Mouse (Mus musculus) gastrocnemius, adult 2 months (tissue): ENCODE data around the gene Frg2f1. TPM values are rescaled to one million over a fixed set of nuclear protein-coding genes. Genes with fewer than 3 reads are reported as not detected.
A peak's percentile ranks its signal among the peaks of the same experiment; 100 is the strongest.

Experiments
- DNase-seq: peaks from one replicate; pipeline ENCODE4 v3.0.0; 2022
- H3K27ac ChIP-seq: fragments of 200-600 bp; 2 replicates; pipeline ENCODE4 v1.8.1; 2022; ENCODE audit warnings: mild to moderate bottlenecking
- H3K4me3 ChIP-seq: fragments of 200-600 bp; 2 replicates; pipeline ENCODE4 v1.8.1; 2022; ENCODE audit warnings: mild to moderate bottlenecking, moderate library complexity
- CTCF ChIP-seq: fragments of 200-600 bp; IDR thresholded peaks from 2 replicates; pipeline ENCODE4 v1.8.1; 2022; ENCODE audit warnings: antibody characterized with exemption, mild to moderate bottlenecking, moderate library complexity
- intact Hi-C: fragments of 180-260 bp; cut with DNase I; formaldehyde crosslinking; loops from one replicate; pipeline ENCODE4 v1.15.1; 2025
- total RNA-seq, 2 experiments: library from RNA; stranded (reverse); gene quantifications; 2 replicates each; pipeline ENCODE4 v1.2.3; 2021

Gene Frg2f1
- total RNA-seq, 2 experiments from 2014 or later: 4.0 to 4.5 TPM

DNA sequence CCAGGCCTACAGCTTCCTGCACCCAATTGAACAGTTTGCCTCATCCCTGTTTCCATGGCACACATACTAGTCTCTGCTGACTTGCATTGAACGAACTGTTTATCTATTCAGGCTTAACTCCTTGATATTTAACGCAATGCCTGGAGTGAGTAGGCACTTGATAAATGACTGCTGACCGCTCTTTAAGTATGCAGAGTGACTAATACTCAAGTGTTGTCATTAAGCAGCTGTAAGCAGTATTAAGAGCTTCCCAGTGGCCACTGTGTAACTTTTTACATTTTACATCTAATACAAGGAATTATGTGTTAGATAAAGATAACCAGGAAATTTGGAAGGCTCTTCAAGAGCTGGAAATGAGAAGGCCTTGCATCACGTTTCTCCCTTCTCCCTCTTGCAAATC lies 4.2 kb downstream of the Frg2f1 start:
- Histone ChIP-seq H3K4me3 (no peak overlapping the region), H3K27ac (no peak overlapping the region)
- no peak for DNase-seq
- no peak for TF ChIP-seq CTCF
- intact Hi-C loops: loop anchor here (5.0 kb wide), 2 partner anchors 92 to 303 kb away; partner anchors contain the start of genes AU022252 and P3h1

DNA sequence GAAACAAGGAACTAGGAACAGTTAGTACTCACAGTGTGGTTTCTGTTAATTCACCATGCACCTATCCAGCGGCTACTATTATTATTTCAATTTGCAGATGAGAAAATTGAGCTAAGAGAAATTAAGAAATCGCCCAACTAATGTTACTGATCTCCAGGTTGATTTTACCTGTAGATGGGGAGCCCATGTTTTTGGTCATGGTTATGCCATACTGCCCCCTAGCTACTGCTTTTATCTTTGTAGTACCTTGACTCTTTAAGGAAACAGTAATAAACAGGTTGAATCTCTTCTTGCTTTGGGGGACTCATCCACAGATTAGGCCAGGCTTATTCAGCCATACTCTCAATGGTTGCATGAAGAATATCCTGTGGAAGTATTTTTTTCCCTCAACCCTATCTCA lies 7.5 kb downstream of the Frg2f1 start:
- TF ChIP-seq CTCF: peak; percentile 60
- no peak overlapping the region for H3K4me3 ChIP-seq
- intact Hi-C loops: loop anchor here (2.0 to 5.0 kb wide), 2 partner anchors 101 to 285 kb away; no protein-coding TSS in a partner anchor
- no peak for DNase-seq
- H3K27ac ChIP-seq: no peak overlapping the region

- H3K4me3 ChIP-seq: no peak overlapping the region
- no peak for TF ChIP-seq CTCF
- intact Hi-C loops: no loop called here
- no peak overlapping the region for H3K27ac ChIP-seq
- no peak for DNase-seq
Measured at GRCm38 (mm10) chr4:119526329-119526845, 12.9 kb downstream of the Frg2f1 start.

GRCm38 (mm10) chr4:119524466-119524865 lies 14.9 kb downstream of the Frg2f1 start:
- Histone ChIP-seq H3K27ac (no peak overlapping the region), H3K4me3 (no peak overlapping the region)
- no peak for DNase-seq
- intact Hi-C loops: no loop called here
- TF ChIP-seq CTCF: no peak

DNA sequence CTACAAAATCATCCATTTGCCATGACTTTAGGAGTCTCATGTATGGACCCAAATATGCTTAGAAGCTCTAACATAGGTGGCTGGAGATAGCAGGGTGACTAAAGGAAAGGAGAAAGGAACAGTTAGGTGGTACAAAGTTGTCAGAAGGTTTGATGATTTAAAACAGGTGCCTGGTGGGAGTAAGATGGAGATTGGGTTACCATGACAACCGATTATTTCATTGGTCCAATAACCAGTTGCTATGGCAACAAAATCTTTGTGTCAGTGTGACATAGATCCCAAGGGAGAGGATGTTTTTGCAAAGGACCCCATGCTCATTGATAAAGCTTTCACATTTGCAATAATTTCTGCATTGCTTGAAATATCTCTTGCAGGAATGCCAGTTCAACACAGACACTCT lies 15.3 kb downstream of the Frg2f1 start:
- intact Hi-C loops: no loop called here
- no peak for TF ChIP-seq CTCF
- DNase-seq: no peak
- H3K27ac ChIP-seq: no peak overlapping the region
- H3K4me3 ChIP-seq: no peak overlapping the region

DNA sequence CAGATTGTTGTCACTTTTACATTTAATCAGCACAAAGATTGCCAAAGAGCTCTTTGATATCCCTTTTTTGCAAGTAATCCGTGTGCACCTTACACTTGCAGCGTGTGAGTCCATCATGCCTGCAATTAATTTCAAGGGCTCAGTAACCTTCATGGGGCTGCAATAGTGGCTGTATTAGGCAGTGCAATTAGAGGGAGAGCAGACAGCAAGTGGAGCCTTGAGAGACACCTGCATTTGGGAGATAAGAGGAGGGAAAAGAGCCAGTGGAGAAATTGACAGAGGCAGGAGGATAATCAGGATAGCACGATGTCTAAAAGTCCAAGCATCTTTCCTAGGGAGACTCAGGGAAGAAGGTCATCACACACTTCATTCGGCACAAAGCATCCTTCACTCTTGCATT lies 15.8 kb downstream of the Frg2f1 start:
- H3K27ac ChIP-seq: no peak overlapping the region
- H3K4me3 ChIP-seq: no peak overlapping the region
- intact Hi-C loops: no loop called here
- no peak for DNase-seq
- TF ChIP-seq CTCF: no peak

GRCm38 (mm10) chr4:119512731-119513141 lies 26.6 kb downstream of the Frg2f1 start:
- DNase-seq: peak; percentile 26
- H3K4me3 ChIP-seq: no peak overlapping the region
- H3K27ac ChIP-seq: no peak overlapping the region
- intact Hi-C loops: no loop called here
- TF ChIP-seq CTCF: no peak

DNA sequence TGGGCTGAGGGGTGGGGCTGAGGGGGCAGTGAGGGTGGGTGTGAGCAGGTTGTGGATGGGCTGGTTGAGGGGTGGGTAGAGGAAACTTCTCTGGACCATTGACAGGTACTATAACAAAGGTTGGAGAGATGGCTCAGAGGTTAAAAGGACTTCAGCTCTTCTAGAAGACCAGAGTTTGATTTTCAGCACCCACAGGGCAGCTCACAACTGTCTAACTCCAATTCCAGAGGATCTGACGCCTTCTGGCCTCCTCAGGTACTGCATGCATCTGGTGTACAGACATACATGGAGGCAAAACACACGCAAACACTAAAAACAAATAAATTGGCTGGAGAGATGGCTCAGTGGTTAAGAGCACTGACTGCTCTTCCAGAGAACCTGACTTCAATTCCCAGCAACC lies 27.7 kb downstream of the Frg2f1 start:
- intact Hi-C loops: no loop called here
- no peak overlapping the region for H3K4me3 ChIP-seq
- no peak overlapping the region for H3K27ac ChIP-seq

DNA sequence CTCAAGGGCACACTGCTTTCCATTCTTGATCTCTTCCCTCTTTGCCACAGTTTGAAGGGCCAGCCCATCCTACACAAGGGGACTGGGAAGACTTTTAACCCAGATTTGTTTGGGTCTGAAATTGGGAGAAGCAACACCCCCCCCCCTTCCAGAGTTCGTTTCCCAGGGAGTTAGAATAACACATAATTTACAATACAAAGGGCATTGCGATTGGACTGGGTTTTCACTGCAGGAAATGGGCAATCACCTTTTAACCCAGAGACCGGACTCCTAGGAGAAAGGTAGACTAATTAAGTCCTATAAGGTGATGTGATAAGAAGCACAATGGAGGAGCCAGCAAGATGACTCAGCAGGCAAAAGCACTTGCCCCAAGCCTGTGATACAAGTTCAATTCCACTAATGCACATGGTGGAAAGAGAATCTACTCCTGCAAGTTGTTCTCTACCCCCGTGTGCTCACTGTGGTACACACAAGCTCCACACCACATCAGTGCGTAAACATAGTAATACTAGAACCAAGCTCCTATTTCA lies 40.9 kb downstream of the Frg2f1 start:
- intact Hi-C loops: no loop called here
- DNase-seq: no peak
- Histone ChIP-seq H3K27ac (no peak overlapping the region), H3K4me3 (no peak overlapping the region)
- no peak for TF ChIP-seq CTCF

More for the DNA sequence above, 27.7 kb downstream of the Frg2f1 start:
- TF ChIP-seq CTCF: no peak
- no peak for DNase-seq

DNA sequence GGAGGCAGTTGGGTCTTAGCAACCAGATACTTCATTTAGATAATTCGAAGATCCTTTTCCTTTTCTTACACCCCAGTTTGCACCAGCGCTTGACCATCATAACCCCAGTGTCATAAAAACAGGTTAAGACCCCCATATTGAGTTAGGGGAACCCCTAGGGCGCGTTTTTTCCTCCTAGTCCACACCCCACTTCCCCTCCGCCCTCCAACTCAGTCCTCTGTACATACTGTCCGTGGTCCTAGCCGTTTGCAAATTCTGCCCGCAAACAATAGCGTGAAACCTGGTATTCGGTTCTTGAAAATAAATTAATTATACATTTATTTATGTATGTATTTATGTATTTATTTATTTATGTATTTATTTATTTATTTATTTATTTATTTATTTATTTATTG lies 46.4 kb downstream of the Frg2f1 start:
- H3K4me3 ChIP-seq: peak overlapping the region; percentile 77
- intact Hi-C loops: no loop called here
- H3K27ac ChIP-seq: no peak overlapping the region
- DNase-seq: no peak
- TF ChIP-seq CTCF: no peak

DNA sequence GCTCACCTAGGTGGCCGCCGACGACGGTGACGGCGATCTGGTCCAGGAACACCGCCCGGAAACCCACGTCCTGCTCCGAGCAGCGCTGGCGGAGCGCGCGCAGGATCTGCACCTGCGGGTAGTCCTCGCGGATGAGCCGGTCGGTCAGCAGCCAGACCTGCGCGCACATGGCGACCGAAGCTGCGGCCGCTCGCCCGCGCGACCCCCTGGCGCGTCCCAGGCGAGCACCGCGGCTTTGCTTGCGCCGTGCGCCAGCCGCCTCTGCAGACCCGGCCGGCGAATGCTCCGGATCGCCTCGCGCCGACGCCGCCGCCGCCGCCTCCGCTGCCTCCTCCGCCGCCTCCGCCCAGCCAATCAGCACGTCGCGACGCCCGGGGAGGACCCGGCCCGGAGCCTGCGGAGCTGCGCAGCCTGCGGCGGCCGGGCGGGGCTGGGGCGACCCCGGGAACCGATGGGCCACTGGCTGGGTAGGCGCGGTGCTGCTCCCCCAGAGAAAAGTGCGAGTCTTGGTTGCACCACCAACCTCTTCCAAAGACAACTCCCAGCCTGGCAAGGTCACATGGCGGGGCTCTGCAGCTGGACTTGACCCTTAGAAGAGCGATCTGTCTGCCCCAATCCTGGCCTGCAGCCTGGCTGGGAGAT lies 46.9 kb downstream of the Frg2f1 start, which contains the start of gene Rimkla:
Gene Rimkla, minus strand, starts transcription at position 338 of the 642 bp plus-strand sequence.
- Histone ChIP-seq H3K27ac (no peak within 1 kb of the TSS; the same call in 1 of the 2 replicates), H3K4me3 (peak within 1 kb of the TSS; percentile 77)
- intact Hi-C loops: no loop called here
- peak; percentile 84 for DNase-seq
- no peak for TF ChIP-seq CTCF

DNA sequence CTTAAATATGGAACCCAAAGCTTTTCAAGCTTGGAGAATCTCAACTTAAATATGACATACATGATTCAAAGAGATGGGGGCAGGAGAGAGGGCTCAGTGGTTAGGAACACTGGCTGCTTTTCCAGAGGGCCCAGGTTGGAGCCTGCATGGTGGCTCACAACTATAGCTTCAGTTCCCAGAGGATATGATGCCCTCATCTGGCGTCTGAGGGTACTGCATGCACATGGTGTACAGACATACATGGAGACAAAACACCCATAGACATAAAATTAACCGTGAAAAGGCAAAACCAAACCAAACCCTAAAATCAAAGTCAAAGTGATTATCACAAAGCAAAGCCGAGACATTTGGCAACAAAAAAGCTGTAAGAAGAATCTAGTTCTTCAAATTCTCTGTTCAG lies 48.5 kb downstream of the Frg2f1 start:
- DNase-seq: no peak
- no peak overlapping the region for H3K4me3 ChIP-seq
- no peak overlapping the region for H3K27ac ChIP-seq
- TF ChIP-seq CTCF: peak; percentile 42
- intact Hi-C loops: loop anchor here (2.0 kb wide), 1 partner anchor 60 kb away; no protein-coding TSS in a partner anchor

DNA sequence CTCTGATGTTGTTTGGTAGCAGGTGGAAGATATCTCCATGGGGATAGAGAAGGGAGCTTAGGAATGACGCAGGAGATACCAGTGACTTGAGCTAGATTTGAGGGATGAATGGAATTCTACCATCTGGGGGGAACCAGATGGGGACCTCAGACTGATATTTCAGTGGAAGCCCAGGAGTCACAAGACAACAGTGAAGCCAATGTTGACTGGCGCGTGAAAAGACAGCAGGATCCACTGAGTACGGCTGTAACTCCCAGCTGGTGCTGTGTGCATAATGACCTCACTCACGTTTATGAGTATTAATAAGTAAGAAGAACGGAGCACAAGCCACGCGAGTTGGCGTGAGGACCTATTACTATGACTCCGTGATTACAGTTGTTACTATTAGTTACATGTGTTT lies 49.7 kb downstream of the Frg2f1 start:
- H3K4me3 ChIP-seq: no peak overlapping the region
- no peak overlapping the region for H3K27ac ChIP-seq
- DNase-seq: no peak
- TF ChIP-seq CTCF: no peak
- intact Hi-C loops: loop anchor here (2.0 kb wide), 1 partner anchor 59 kb away; no protein-coding TSS in a partner anchor
